Mouse (Mus musculus) intestine, postnatal 0 days (tissue): ENCODE measurements at regions not wholly inside any gene's neighbourhood (a gene's known extent, or its start where the extent isn't known, plus 50 kb on each side); places are given as distances from the start of the nearest gene placed in this dataset.

Experiments used
- ATAC-seq: fragments of 200-750 bp; cut with Nextera tagmentation; 2 replicates; pipeline ENCODE4 v1.8.0; 2017; ENCODE audit warnings: mild to moderate bottlenecking, moderate TSS enrichment, moderate library complexity
- H3K27ac ChIP-seq: fragments of 300-500 bp; sonication (generic); 2 replicates; pipeline ENCODE4 v1.5.1; 2014; ENCODE audit warnings: mild to moderate bottlenecking, low read depth, low read length, moderate library complexity
- H3K27me3 ChIP-seq: fragments of 300-500 bp; sonication (generic); replicated peaks from 2 replicates; pipeline ENCODE4 v1.6.1; 2014; ENCODE audit warnings: low read length, mixed read lengths; ENCODE audit not compliant: control insufficient read depth, insufficient read depth
- H3K36me3 ChIP-seq: fragments of 300-500 bp; sonication (generic); 2 replicates; pipeline ENCODE4 v1.6.1; 2014; ENCODE audit warnings: mild to moderate bottlenecking, moderate library complexity; ENCODE audit not compliant: control insufficient read depth, insufficient read depth
- H3K4me1 ChIP-seq: fragments of 300-500 bp; sonication (generic); replicated peaks from 2 replicates; pipeline ENCODE4 v1.6.1; 2014; ENCODE audit warnings: antibody characterized with exemption, low read length, mixed read lengths; ENCODE audit not compliant: control insufficient read depth, insufficient read depth
- H3K4me2 ChIP-seq: fragments of 300-500 bp; sonication (generic); replicated peaks from 2 replicates; pipeline ENCODE4 v1.6.1; 2014; ENCODE audit warnings: low read depth, mild to moderate bottlenecking, moderate library complexity
- H3K4me3 ChIP-seq: fragments of 300-500 bp; sonication (generic); 2 replicates; pipeline ENCODE4 v1.5.1; 2014; ENCODE audit warnings: low read depth, low read length
- H3K9ac ChIP-seq: fragments of 300-500 bp; sonication (generic); 2 replicates; pipeline ENCODE4 v1.6.1; 2014; ENCODE audit warnings: mild to moderate bottlenecking, low read depth, low read length
- H3K9me3 ChIP-seq: fragments of 300-500 bp; sonication (generic); 2 replicates; pipeline ENCODE4 v1.6.1; 2016; ENCODE audit warnings: mixed run types; ENCODE audit not compliant: control insufficient read depth
- CTCF ChIP-seq: sonication (generic); IDR thresholded peaks from 2 replicates; pipeline ENCODE4 v1.5.1; 2016; ENCODE audit warnings: low read depth, mild to moderate bottlenecking, control low read depth, antibody characterized with exemption, moderate library complexity
- WGBS: fragments of 180-500 bp; shearing (Covaris S2); extraction: QIAGEN DNeasy Blood & Tissue Kit; methylation state at CpG from one replicate; pipeline ENCODE4 v1.1.7; 2014; 5-methylcytosine and 5-hydroxymethylcytosine counted together

DNA sequence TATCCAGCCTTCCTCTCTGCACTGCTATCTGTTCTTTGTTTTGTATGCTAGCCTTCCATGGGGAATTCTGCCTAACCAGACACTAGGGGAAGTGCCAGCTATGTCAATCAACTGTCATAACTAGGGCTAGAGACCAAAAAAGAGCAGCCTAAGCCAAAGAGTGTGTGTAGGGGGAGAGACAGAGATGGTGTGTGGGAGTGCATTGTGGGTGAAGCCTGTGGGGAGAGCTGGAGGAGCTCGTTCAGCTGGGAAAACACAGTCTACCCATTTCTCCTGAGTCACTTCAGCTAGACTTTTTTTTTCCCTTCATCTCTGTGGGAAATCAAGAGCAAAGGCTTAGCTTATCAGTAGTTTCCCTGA is 142.5 kb upstream of the Dph6 start:
- Histone ChIP-seq H3K36me3 (no peaks in the 10 kb centered on the region), H3K27ac (no peak overlapping the region), H3K9me3 (no peaks in the 10 kb centered on the region), H3K9ac (no peak overlapping the region), H3K4me1 (no peaks in the 10 kb centered on the region), H3K27me3 (no peaks in the 10 kb centered on the region), H3K4me3 (no peak overlapping the region), H3K4me2 (no peak overlapping the region)
- no peak for TF ChIP-seq CTCF
- 8% methylated on average over 1 of the region's 1 CpGs for WGBS
- ATAC-seq: no peak

GRCm38 (mm10) chr2:114803241-114803640 is 148.5 kb upstream of the Dph6 start:
- 81% methylated on average over 3 of the region's 3 CpGs for WGBS
- Histone ChIP-seq H3K27me3 (no peaks in the 10 kb centered on the region), H3K9me3 (no peaks in the 10 kb centered on the region), H3K4me1 (no peaks in the 10 kb centered on the region), H3K4me3 (no peak overlapping the region), H3K36me3 (no peaks in the 10 kb centered on the region), H3K27ac (no peak overlapping the region), H3K9ac (no peak overlapping the region), H3K4me2 (no peak overlapping the region)
- no peak for ATAC-seq
- no peak for TF ChIP-seq CTCF

DNA sequence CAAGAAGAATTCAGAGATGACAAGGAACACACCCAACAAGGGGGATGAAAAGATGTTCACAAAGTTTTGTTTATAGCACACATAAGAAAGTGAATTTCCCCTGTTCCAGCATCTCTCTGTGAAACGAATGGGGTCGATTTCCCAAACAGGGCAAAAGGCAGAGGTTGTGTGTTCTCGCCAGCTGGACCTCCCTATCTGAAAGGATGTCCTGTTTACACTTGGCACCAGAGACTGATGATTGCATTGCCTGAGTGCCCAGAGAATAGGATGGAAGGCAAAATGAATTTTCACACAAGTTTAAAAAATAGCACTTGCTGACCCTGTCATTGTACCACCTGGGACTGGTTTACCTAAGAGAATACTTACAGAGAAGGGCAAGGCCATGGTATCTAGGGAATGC is 149.2 kb upstream of the Dph6 start:
- ATAC-seq: no peak
- H3K9ac ChIP-seq: no peak overlapping the region
- H3K4me2 ChIP-seq: no peak overlapping the region
- no peak overlapping the region for H3K27ac ChIP-seq
- H3K4me3 ChIP-seq: no peak overlapping the region
- no peaks in the 10 kb centered on the region for H3K27me3 ChIP-seq
- TF ChIP-seq CTCF: no peak
- H3K4me1 ChIP-seq: no peaks in the 10 kb centered on the region
- H3K36me3 ChIP-seq: no peaks in the 10 kb centered on the region
- no peaks in the 10 kb centered on the region for H3K9me3 ChIP-seq
- WGBS: 51% methylated on average over 3 of the region's 3 CpGs

DNA sequence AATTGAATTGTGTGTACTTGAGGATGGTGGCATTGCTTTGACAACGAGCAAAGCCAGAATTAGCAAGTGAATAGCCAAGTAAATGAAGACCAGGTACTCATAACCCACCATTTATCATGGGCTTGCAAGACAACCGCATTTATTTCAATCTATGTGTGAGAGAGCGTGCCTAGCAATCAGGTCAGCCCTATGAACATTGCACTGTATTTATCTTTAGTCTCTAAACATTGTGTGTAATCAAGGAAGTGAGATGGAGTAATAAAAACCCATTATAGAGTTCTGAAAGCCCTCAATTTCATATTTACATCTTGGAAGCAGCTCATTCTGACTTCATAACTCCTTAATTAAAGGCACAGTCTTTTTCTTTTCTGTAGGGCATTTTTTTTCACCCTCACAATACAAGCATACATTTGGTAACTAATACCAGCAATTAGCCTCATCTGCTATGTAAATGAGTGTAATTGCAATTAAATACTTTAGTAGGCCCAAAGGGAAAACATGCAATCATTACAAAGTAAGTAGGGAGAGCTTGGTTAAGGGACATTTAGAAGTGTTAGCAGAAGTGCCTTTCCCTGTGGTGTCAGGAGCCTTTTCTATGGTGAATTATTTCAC is 150.8 kb upstream of the Dph6 start:
- ATAC-seq: no peak
- Histone ChIP-seq H3K27me3 (no peaks in the 10 kb centered on the region), H3K9me3 (no peaks in the 10 kb centered on the region), H3K9ac (no peak overlapping the region), H3K27ac (no peak overlapping the region), H3K4me3 (no peak overlapping the region), H3K36me3 (no peaks in the 10 kb centered on the region), H3K4me1 (no peaks in the 10 kb centered on the region), H3K4me2 (no peak overlapping the region)
- TF ChIP-seq CTCF: no peak
- WGBS: 65% methylated on average over 3 of the region's 3 CpGs

DNA sequence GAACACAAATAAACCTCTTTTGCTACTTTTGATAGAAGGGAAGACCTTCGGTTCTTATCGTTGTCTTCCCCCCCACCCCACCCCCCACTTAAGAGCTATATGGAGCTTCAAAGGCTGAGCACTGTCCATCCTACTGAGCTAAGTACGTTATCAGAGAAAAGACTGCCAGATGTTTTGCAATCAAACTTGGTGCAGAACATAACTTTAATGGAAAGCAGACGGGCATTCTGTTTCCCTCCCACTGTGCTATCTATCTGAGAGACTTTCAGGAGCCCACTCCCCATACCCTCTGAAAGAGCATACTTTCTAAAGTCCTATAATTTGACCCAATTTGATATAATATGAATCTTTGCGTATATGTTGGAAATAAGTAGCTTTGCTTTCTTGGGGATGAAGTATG is 153.3 kb upstream of the Dph6 start:
- Histone ChIP-seq H3K9ac (no peak overlapping the region), H3K27ac (no peak overlapping the region), H3K4me2 (no peak overlapping the region), H3K4me1 (no peaks in the 10 kb centered on the region), H3K4me3 (no peak overlapping the region), H3K9me3 (no peaks in the 10 kb centered on the region), H3K27me3 (no peaks in the 10 kb centered on the region), H3K36me3 (no peaks in the 10 kb centered on the region)
- TF ChIP-seq CTCF: no peak
- WGBS: 72% methylated on average over 5 of the region's 5 CpGs
- no peak for ATAC-seq

- Histone ChIP-seq H3K4me2 (no peak overlapping the region), H3K27me3 (no peaks in the 10 kb centered on the region), H3K9me3 (no peaks in the 10 kb centered on the region), H3K27ac (no peak overlapping the region), H3K4me1 (no peaks in the 10 kb centered on the region), H3K9ac (no peak overlapping the region), H3K4me3 (no peak overlapping the region), H3K36me3 (no peaks in the 10 kb centered on the region)
- ATAC-seq: no peak
- 62% methylated on average over 11 of the region's 11 CpGs for WGBS
- no peak for TF ChIP-seq CTCF
These were observed 157.6 kb upstream of the Dph6 start for GRCm38 (mm10) chr2:114812141-114812902.
